Mouse (Mus musculus): ENCODE measurements at regions not wholly inside any gene's neighbourhood (a gene's known extent, or its start where the extent isn't known, plus 50 kb on each side); places are given as distances from the start of the nearest gene placed in this dataset.

- H3K9me3 ChIP-seq (ENCODE audit: low read length): no peaks in the 10 kb centered on the region
- ATAC-seq (no peak), DNase-seq (ENCODE audit: low spot score) (no peak)
- 81% methylated on average over 6 of the region's 6 CpGs for WGBS
- H3K27ac ChIP-seq (ENCODE audit: low read length): no peak overlapping the region
- H3K36me3 ChIP-seq (ENCODE audit: insufficient read depth, low read length): no peaks in the 10 kb centered on the region
- no peak for TF ChIP-seq EP300 (IDR thresholded peaks at IDR 0.05)
- no peak for TF ChIP-seq CTCF (IDR thresholded peaks at IDR 0.05)
- no peak overlapping the region for H3K4me3 ChIP-seq (ENCODE audit: low read depth, low read length)
- no peaks in the 10 kb centered on the region for H3K4me1 ChIP-seq (ENCODE audit: insufficient read depth, low read depth, low read length)
- no peak overlapping the region for H3K4me2 ChIP-seq (replicated peaks; ENCODE audit: low read depth, low read length)
- H3K9ac ChIP-seq (replicated peaks; ENCODE audit: low read depth): no peak overlapping the region
- H3K27me3 ChIP-seq (replicated peaks; ENCODE audit: insufficient read depth, low read length): no peaks in the 10 kb centered on the region
Measured at GRCm38 (mm10) chr3:101690222-101690621, 85.7 kb upstream of the Atp1a1 start.

GRCm38 (mm10) chr3:101685203-101685602, 80.7 kb upstream of the Atp1a1 start:
- ATAC-seq (peak; percentile 53), DNase-seq (ENCODE audit: low spot score) (peak; percentile 60)
- TF ChIP-seq CTCF (IDR thresholded peaks at IDR 0.05): no peak
- TF ChIP-seq EP300 (IDR thresholded peaks at IDR 0.05): no peak
- H3K4me1 ChIP-seq (ENCODE audit: insufficient read depth, low read depth, low read length): no peaks in the 10 kb centered on the region
- H3K27ac ChIP-seq (ENCODE audit: low read length): no peak overlapping the region
- H3K4me3 ChIP-seq (ENCODE audit: low read depth, low read length): no peak overlapping the region
- no peaks in the 10 kb centered on the region for H3K27me3 ChIP-seq (replicated peaks; ENCODE audit: insufficient read depth, low read length)
- no peak overlapping the region for H3K9ac ChIP-seq (replicated peaks; ENCODE audit: low read depth)
- WGBS: 30% methylated on average over 7 of the region's 7 CpGs
- no peaks in the 10 kb centered on the region for H3K9me3 ChIP-seq (ENCODE audit: low read length)
- no peak overlapping the region for H3K4me2 ChIP-seq (replicated peaks; ENCODE audit: low read depth, low read length)
- H3K36me3 ChIP-seq (ENCODE audit: insufficient read depth, low read length): no peaks in the 10 kb centered on the region

- H3K36me3 ChIP-seq (ENCODE audit: insufficient read depth, low read length): no peaks in the 10 kb centered on the region
- peak; percentile 32 for DNase-seq (ENCODE audit: low spot score)
- no peak for ATAC-seq
- no peak overlapping the region for H3K9ac ChIP-seq (replicated peaks; ENCODE audit: low read depth)
- WGBS: 65% methylated on average over 4 of the region's 4 CpGs
- no peak overlapping the region for H3K4me2 ChIP-seq (replicated peaks; ENCODE audit: low read depth, low read length)
- H3K27me3 ChIP-seq (replicated peaks; ENCODE audit: insufficient read depth, low read length): no peaks in the 10 kb centered on the region
- H3K4me3 ChIP-seq (ENCODE audit: low read depth, low read length): no peak overlapping the region
- H3K4me1 ChIP-seq (ENCODE audit: insufficient read depth, low read depth, low read length): peaks cover 5% of the 10 kb centered on the region
- H3K27ac ChIP-seq (ENCODE audit: low read length): no peak overlapping the region
- TF ChIP-seq EP300 (IDR thresholded peaks at IDR 0.05): no peak
- no peak for TF ChIP-seq CTCF (IDR thresholded peaks at IDR 0.05)
- no peaks in the 10 kb centered on the region for H3K9me3 ChIP-seq (ENCODE audit: low read length)
Measured at GRCm38 (mm10) chr3:101672943-101673342, 68.5 kb upstream of the Atp1a1 start.

- Histone ChIP-seq H3K9me3 (ENCODE audit: low read length) (no peaks in the 10 kb centered on the region), H3K27me3 (replicated peaks; ENCODE audit: insufficient read depth, low read length) (no peaks in the 10 kb centered on the region), H3K4me2 (replicated peaks; ENCODE audit: low read depth, low read length) (no peak overlapping the region), H3K9ac (replicated peaks; ENCODE audit: low read depth) (no peak overlapping the region), H3K36me3 (ENCODE audit: insufficient read depth, low read length) (no peaks in the 10 kb centered on the region), H3K4me1 (ENCODE audit: insufficient read depth, low read depth, low read length) (peaks cover 5% of the 10 kb centered on the region), H3K27ac (ENCODE audit: low read length) (peak overlapping the region; percentile 44; the same call in 1 of the 2 replicates), H3K4me3 (ENCODE audit: low read depth, low read length) (no peak overlapping the region)
- DNase-seq (ENCODE audit: low spot score): peak; percentile 92
- no peak for TF ChIP-seq CTCF (IDR thresholded peaks at IDR 0.05)
- peak; percentile 82 for TF ChIP-seq EP300 (IDR thresholded peaks at IDR 0.05)
- WGBS: 23% methylated on average over 8 of the region's 8 CpGs
- peak; percentile 77 for ATAC-seq
Measured at GRCm38 (mm10) chr3:101670561-101671001, 66.1 kb upstream of the Atp1a1 start.

GRCm38 (mm10) chr3:101669743-101670142, 65.3 kb upstream of the Atp1a1 start:
- no peak overlapping the region for H3K27ac ChIP-seq (ENCODE audit: low read length)

GRCm38 (mm10) chr3:101667767-101668387, 63.4 kb upstream of the Atp1a1 start:
- H3K4me3 ChIP-seq (ENCODE audit: low read depth, low read length): no peak overlapping the region
- no peaks in the 10 kb centered on the region for H3K9me3 ChIP-seq (ENCODE audit: low read length)
- H3K27me3 ChIP-seq (replicated peaks; ENCODE audit: insufficient read depth, low read length): no peaks in the 10 kb centered on the region
- WGBS: 74% methylated on average over 10 of the region's 10 CpGs
- TF ChIP-seq EP300 (IDR thresholded peaks at IDR 0.05) (no peak), CTCF (IDR thresholded peaks at IDR 0.05) (no peak)
- H3K9ac ChIP-seq (replicated peaks; ENCODE audit: low read depth): no peak overlapping the region; the same call in 1 of the 2 replicates
- peak overlapping the region; percentile 22; the same call in 1 of the 2 replicates for H3K4me2 ChIP-seq (replicated peaks; ENCODE audit: low read depth, low read length)
- DNase-seq (ENCODE audit: low spot score): no peak
- peak overlapping the region; percentile 85 for H3K27ac ChIP-seq (ENCODE audit: low read length)
- H3K4me1 ChIP-seq (ENCODE audit: insufficient read depth, low read depth, low read length): peaks cover 5% of the 10 kb centered on the region
- no peaks in the 10 kb centered on the region for H3K36me3 ChIP-seq (ENCODE audit: insufficient read depth, low read length)
- no peak for ATAC-seq

More at GRCm38 (mm10) chr3:101669743-101670142, 65.3 kb upstream of the Atp1a1 start:
- 80% methylated on average over 3 of the region's 3 CpGs for WGBS
- Histone ChIP-seq H3K4me3 (ENCODE audit: low read depth, low read length) (no peak overlapping the region), H3K36me3 (ENCODE audit: insufficient read depth, low read length) (no peaks in the 10 kb centered on the region), H3K27me3 (replicated peaks; ENCODE audit: insufficient read depth, low read length) (no peaks in the 10 kb centered on the region), H3K9ac (replicated peaks; ENCODE audit: low read depth) (no peak overlapping the region), H3K4me2 (replicated peaks; ENCODE audit: low read depth, low read length) (no peak overlapping the region), H3K9me3 (ENCODE audit: low read length) (no peaks in the 10 kb centered on the region), H3K4me1 (ENCODE audit: insufficient read depth, low read depth, low read length) (peaks cover 5% of the 10 kb centered on the region)
- no peak for TF ChIP-seq CTCF (IDR thresholded peaks at IDR 0.05)
- TF ChIP-seq EP300 (IDR thresholded peaks at IDR 0.05): no peak
- DNase-seq (ENCODE audit: low spot score) (no peak), ATAC-seq (no peak)
